Mouse (Mus musculus): ENCODE results near the gene Ctnnbip1. TPM values are rescaled to one million over a fixed set of nuclear protein-coding genes. Genes with fewer than 3 reads are reported as not detected.

Ctnnbip1 gene
- 46.2 and 58.9 TPM in 2 replicates for polyA plus RNA-seq (2015; fragmentation: Nextera tagmentation; extraction: Ambion mirVana)

GRCm38 (mm10) chr4:149517868-149518340 lies at the start of gene Ctnnbip1:
Ctnnbip1 (plus strand) TSS chr4:149518236.

GRCm38 (mm10) chr4:149477078-149477477 lies 41.0 kb upstream of the Ctnnbip1 start, which contains the start of gene Tmem274:
Tmem274 (plus strand) TSS chr4:149477378.

GRCm38 (mm10) chr4:149485053-149485824 lies 32.8 kb upstream of the Ctnnbip1 start, which contains the start of the genes Nmnat1 and Lzic:
Nmnat1 (minus strand) TSS chr4:149485202.
Lzic (plus strand) TSS chr4:149485229.

GRCm38 (mm10) chr4:149586044-149586782 lies 68.2 kb downstream of the Ctnnbip1 start, which contains the start of gene Clstn1:
Clstn1 (plus strand) TSS chr4:149586468.

Small RNAs within 50 kb of the gene (microRNA-seq; reads per million reads assigned to microRNA genes)
- not detected for gene Mir5616 (ENCODE audit: borderline replicate concordance, insufficient number of aligned reads)

Other genes with a start within 250 kb of the Ctnnbip1 start
- gene Kif1b, start 210.5 kb upstream of the Ctnnbip1 start, polyA plus RNA-seq (2015; fragmentation: Nextera tagmentation; extraction: Ambion mirVana) = 40.8 and 46.9 TPM in 2 replicates
- 28.2 and 38.5 TPM in 2 replicates for gene Ube4b, start 91.5 kb upstream of the Ctnnbip1 start, polyA plus RNA-seq (2015; fragmentation: Nextera tagmentation; extraction: Ambion mirVana)
- gene Rbp7, start 63.3 kb upstream of the Ctnnbip1 start, polyA plus RNA-seq (2015; fragmentation: Nextera tagmentation; extraction: Ambion mirVana) = 8.3 and 9.6 TPM in 2 replicates
- not detected in 2 replicates for gene Tmem274, start 40.9 kb upstream of the Ctnnbip1 start, polyA plus RNA-seq (2015; fragmentation: Nextera tagmentation; extraction: Ambion mirVana)
- 9.1 and 11.6 TPM in 2 replicates for gene Nmnat1, start 33.0 kb upstream of the Ctnnbip1 start, polyA plus RNA-seq (2015; fragmentation: Nextera tagmentation; extraction: Ambion mirVana)
- 24.6 and 26.5 TPM in 2 replicates for gene Lzic, start 33.0 kb upstream of the Ctnnbip1 start, polyA plus RNA-seq (2015; fragmentation: Nextera tagmentation; extraction: Ambion mirVana)
- 37.9 and 54.7 TPM in 2 replicates for gene Clstn1, start 68.2 kb downstream of the Ctnnbip1 start, polyA plus RNA-seq (2015; fragmentation: Nextera tagmentation; extraction: Ambion mirVana)
- 4.1 and 7.7 TPM in 2 replicates for gene Pik3cd, start 184.3 kb downstream of the Ctnnbip1 start, polyA plus RNA-seq (2015; fragmentation: Nextera tagmentation; extraction: Ambion mirVana)
- gene Tmem201, start 219.8 kb downstream of the Ctnnbip1 start, polyA plus RNA-seq (2015; fragmentation: Nextera tagmentation; extraction: Ambion mirVana) = 16.1 and 17.5 TPM in 2 replicates

Data from adrenal gland, postnatal 0 days (tissue).